Mouse (Mus musculus): Measurements from ENCODE around the gene Gm13090. TPM values are rescaled to one million over a fixed set of nuclear protein-coding genes. Genes with fewer than 3 reads are reported as not detected.

The Gm13090 gene
- polyA plus RNA-seq, 1 experiment, result not detected

GRCm38 (mm10) chr4:151088819-151089218 lies 551 bp upstream of the Gm13090 start:
- TF ChIP-seq GATA1 (IDR thresholded peaks at IDR 0.05; ENCODE audit: low read length), result no peak
- TF ChIP-seq TAL1 (IDR thresholded peaks at IDR 0.05; ENCODE audit: low read length), result no peak
- no peaks in the 10 kb centered on the region for H3K4me1 ChIP-seq (ENCODE audit: control insufficient read depth)

GRCm38 (mm10) chr4:151095207-151095606 lies 5.8 kb downstream of the Gm13090 start:
- no peaks in the 10 kb centered on the region for H3K4me1 ChIP-seq (ENCODE audit: control insufficient read depth)
- H3K36me3 ChIP-seq (ENCODE audit: control insufficient read depth), result no peaks in the 10 kb centered on the region
- H3K4me3 ChIP-seq (replicated peaks), result no peak overlapping the region
- TF ChIP-seq TAL1 (IDR thresholded peaks at IDR 0.05; ENCODE audit: low read length) (no peak), GATA1 (IDR thresholded peaks at IDR 0.05; ENCODE audit: low read length) (no peak)
- H3K27me3 ChIP-seq (ENCODE audit: control insufficient read depth), result no peaks in the 10 kb centered on the region
- no peaks in the 10 kb centered on the region for H3K9me3 ChIP-seq (ENCODE audit: control insufficient read depth, low read length)

More at GRCm38 (mm10) chr4:151088819-151089218, 551 bp upstream of the Gm13090 start:
- Histone ChIP-seq H3K27me3 (ENCODE audit: control insufficient read depth) (no peaks in the 10 kb centered on the region), H3K4me3 (replicated peaks) (no peak overlapping the region), H3K9me3 (ENCODE audit: control insufficient read depth, low read length) (no peaks in the 10 kb centered on the region), H3K36me3 (ENCODE audit: control insufficient read depth) (no peaks in the 10 kb centered on the region)

- H3K9me3 ChIP-seq (ENCODE audit: control insufficient read depth, low read length), result peaks cover 3% of the 10 kb centered on the region; the same call in 1 of the 2 replicates
- TF ChIP-seq TAL1 (IDR thresholded peaks at IDR 0.05; ENCODE audit: low read length) (no peak), GATA1 (IDR thresholded peaks at IDR 0.05; ENCODE audit: low read length) (no peak)
Measured at GRCm38 (mm10) chr4:151096334-151097103, 7.1 kb downstream of the Gm13090 start.

GRCm38 (mm10) chr4:151097104-151097438 lies 7.7 kb downstream of the Gm13090 start:
- H3K4me1 ChIP-seq (ENCODE audit: control insufficient read depth), result no peaks in the 10 kb centered on the region
- H3K27me3 ChIP-seq (ENCODE audit: control insufficient read depth), result no peaks in the 10 kb centered on the region
- no peak overlapping the region for H3K4me3 ChIP-seq (replicated peaks)
- TF ChIP-seq GATA1 (IDR thresholded peaks at IDR 0.05; ENCODE audit: low read length), result no peak
- TF ChIP-seq TAL1 (IDR thresholded peaks at IDR 0.05; ENCODE audit: low read length), result no peak
- H3K9me3 ChIP-seq (ENCODE audit: control insufficient read depth, low read length), result peaks cover 6% of the 10 kb centered on the region; the same call in 1 of the 2 replicates
- H3K36me3 ChIP-seq (ENCODE audit: control insufficient read depth), result no peaks in the 10 kb centered on the region

More at GRCm38 (mm10) chr4:151096334-151097103, 7.1 kb downstream of the Gm13090 start:
- H3K27me3 ChIP-seq (ENCODE audit: control insufficient read depth), result no peaks in the 10 kb centered on the region
- no peaks in the 10 kb centered on the region for H3K36me3 ChIP-seq (ENCODE audit: control insufficient read depth)
- no peaks in the 10 kb centered on the region for H3K4me1 ChIP-seq (ENCODE audit: control insufficient read depth)
- H3K4me3 ChIP-seq (replicated peaks), result no peak overlapping the region

GRCm38 (mm10) chr4:151103646-151104045 lies 14.3 kb downstream of the Gm13090 start:
- Histone ChIP-seq H3K36me3 (ENCODE audit: control insufficient read depth) (no peaks in the 10 kb centered on the region), H3K9me3 (ENCODE audit: control insufficient read depth, low read length) (peaks cover 6% of the 10 kb centered on the region; the same call in 1 of the 2 replicates), H3K27me3 (ENCODE audit: control insufficient read depth) (peaks cover 30% of the 10 kb centered on the region), H3K4me3 (replicated peaks) (no peak overlapping the region), H3K4me1 (ENCODE audit: control insufficient read depth) (peaks cover 2% of the 10 kb centered on the region)
- TF ChIP-seq TAL1 (IDR thresholded peaks at IDR 0.05; ENCODE audit: low read length), result no peak

- Histone ChIP-seq H3K4me1 (ENCODE audit: control insufficient read depth) (peaks cover 2% of the 10 kb centered on the region), H3K9me3 (ENCODE audit: control insufficient read depth, low read length) (peaks cover 6% of the 10 kb centered on the region; the same call in 1 of the 2 replicates)
- TF ChIP-seq GATA1 (IDR thresholded peaks at IDR 0.05; ENCODE audit: low read length) (no peak), TAL1 (IDR thresholded peaks at IDR 0.05; ENCODE audit: low read length) (no peak)
Measured at GRCm38 (mm10) chr4:151104147-151104546, 14.8 kb downstream of the Gm13090 start.

GRCm38 (mm10) chr4:151105886-151106285 lies 16.5 kb downstream of the Gm13090 start:
- H3K9me3 ChIP-seq (ENCODE audit: control insufficient read depth, low read length), result peaks cover 3% of the 10 kb centered on the region; the same call in 1 of the 2 replicates
- H3K4me1 ChIP-seq (ENCODE audit: control insufficient read depth), result peaks cover 2% of the 10 kb centered on the region
- TF ChIP-seq GATA1 (IDR thresholded peaks at IDR 0.05; ENCODE audit: low read length), result no peak
- TF ChIP-seq TAL1 (IDR thresholded peaks at IDR 0.05; ENCODE audit: low read length), result no peak
- no peaks in the 10 kb centered on the region for H3K36me3 ChIP-seq (ENCODE audit: control insufficient read depth)
- H3K4me3 ChIP-seq (replicated peaks), result no peak overlapping the region
- H3K27me3 ChIP-seq (ENCODE audit: control insufficient read depth), result peaks cover 52% of the 10 kb centered on the region

More at GRCm38 (mm10) chr4:151104147-151104546, 14.8 kb downstream of the Gm13090 start:
- H3K27me3 ChIP-seq (ENCODE audit: control insufficient read depth), result peaks cover 35% of the 10 kb centered on the region
- no peaks in the 10 kb centered on the region for H3K36me3 ChIP-seq (ENCODE audit: control insufficient read depth)
- no peak overlapping the region for H3K4me3 ChIP-seq (replicated peaks)

- Histone ChIP-seq H3K27me3 (ENCODE audit: control insufficient read depth) (peaks cover 54% of the 10 kb centered on the region), H3K9me3 (ENCODE audit: control insufficient read depth, low read length) (peaks cover 3% of the 10 kb centered on the region; the same call in 1 of the 2 replicates), H3K36me3 (ENCODE audit: control insufficient read depth) (no peaks in the 10 kb centered on the region), H3K4me1 (ENCODE audit: control insufficient read depth) (peaks cover 2% of the 10 kb centered on the region), H3K4me3 (replicated peaks) (no peak overlapping the region)
- no peak for TF ChIP-seq GATA1 (IDR thresholded peaks at IDR 0.05; ENCODE audit: low read length)
- TF ChIP-seq TAL1 (IDR thresholded peaks at IDR 0.05; ENCODE audit: low read length), result no peak
Measured at GRCm38 (mm10) chr4:151106468-151106867, 17.1 kb downstream of the Gm13090 start.

GRCm38 (mm10) chr4:151107131-151108001 lies 18.0 kb downstream of the Gm13090 start:
- Histone ChIP-seq H3K4me1 (ENCODE audit: control insufficient read depth) (peaks cover 2% of the 10 kb centered on the region), H3K4me3 (replicated peaks) (no peak overlapping the region), H3K9me3 (ENCODE audit: control insufficient read depth, low read length) (no peaks in the 10 kb centered on the region), H3K36me3 (ENCODE audit: control insufficient read depth) (no peaks in the 10 kb centered on the region), H3K27me3 (ENCODE audit: control insufficient read depth) (peaks cover 54% of the 10 kb centered on the region)
- TF ChIP-seq TAL1 (IDR thresholded peaks at IDR 0.05; ENCODE audit: low read length) (no peak), GATA1 (IDR thresholded peaks at IDR 0.05; ENCODE audit: low read length) (no peak)

All from erythroblast, embryonic 14.5 days (primary cell).